Mouse (Mus musculus) skeletal muscle tissue, adult 2 months (tissue): ENCODE measurements around the gene Gm20605.

Experiments
- DNase-seq: peaks from one replicate; pipeline ENCODE4 v3.0.0-alpha.2; 2012; ENCODE audit warnings: low read depth, low spot score

Gene Gm20605

GRCm38 (mm10) chr5:137628498-137629305 is at the start of gene Gm20605, which contains the start of the genes Fbxo24 and Lrch4:
Gene Gm20605, plus strand, starts transcription at chr5:137629175.
Gene Fbxo24, minus strand, starts transcription at chr5:137629002.
Gene Lrch4, plus strand, starts transcription at chr5:137629121.
- peak; percentile 99 for DNase-seq

GRCm38 (mm10) chr5:137580246-137580645 is 48.7 kb upstream of the Gm20605 start:
- DNase-seq = no peak

- DNase-seq = no peak
Measured at GRCm38 (mm10) chr5:137582702-137583101, 46.3 kb upstream of the Gm20605 start.

GRCm38 (mm10) chr5:137583670-137584169 is 45.3 kb upstream of the Gm20605 start:
- no peak for DNase-seq

DNA sequence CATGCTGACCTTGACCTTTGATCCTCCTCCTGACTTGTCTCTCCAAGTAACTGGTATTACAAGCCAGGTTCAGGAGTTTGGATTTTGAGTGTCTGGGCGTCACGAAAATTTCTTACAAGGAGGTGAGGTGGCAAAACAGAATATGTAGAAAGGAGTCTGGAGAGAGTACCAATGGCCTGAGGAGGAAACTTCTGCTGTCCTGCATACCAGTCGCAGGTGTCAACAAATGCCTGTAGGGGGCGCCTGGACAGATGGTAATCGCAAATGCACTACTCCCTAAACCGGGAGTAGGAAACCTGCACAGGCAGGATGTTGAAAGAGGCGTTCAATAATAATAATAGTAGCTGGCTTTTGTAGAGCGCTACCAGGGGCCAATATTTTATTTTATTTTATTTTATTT is 44.0 kb upstream of the Gm20605 start:
- no peak for DNase-seq

GRCm38 (mm10) chr5:137590507-137590906 is 38.5 kb upstream of the Gm20605 start:
- no peak for DNase-seq

GRCm38 (mm10) chr5:137595921-137596320 is 33.1 kb upstream of the Gm20605 start:
- no peak for DNase-seq

GRCm38 (mm10) chr5:137596601-137597261 is 32.2 kb upstream of the Gm20605 start:
- peak; percentile 39 for DNase-seq

DNA sequence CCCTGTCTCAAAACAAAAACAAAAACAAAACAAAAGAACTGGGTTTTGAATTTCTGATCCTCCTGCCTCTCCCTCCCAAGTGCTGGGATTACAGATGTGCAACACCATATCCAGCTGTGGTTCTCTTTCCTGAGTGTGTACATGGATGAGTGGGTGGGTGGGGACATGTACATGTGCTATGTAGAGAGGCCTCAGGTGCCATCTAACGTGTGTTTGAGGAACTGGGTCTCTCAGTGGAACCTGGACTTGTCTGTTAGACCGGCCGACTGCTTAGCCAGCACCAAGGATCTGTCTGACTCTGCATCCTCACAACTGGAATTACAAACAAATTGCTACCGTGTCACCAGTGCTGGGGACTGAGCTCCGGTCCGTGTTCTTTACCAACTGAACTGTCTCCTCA is 31.4 kb upstream of the Gm20605 start:
- no peak for DNase-seq

GRCm38 (mm10) chr5:137598100-137598826 is 30.7 kb upstream of the Gm20605 start:
- no peak for DNase-seq

GRCm38 (mm10) chr5:137599600-137599999 is 29.4 kb upstream of the Gm20605 start:
- no peak for DNase-seq

GRCm38 (mm10) chr5:137600281-137600618 is 28.7 kb upstream of the Gm20605 start:
- DNase-seq = no peak

GRCm38 (mm10) chr5:137600619-137601364 is 28.2 kb upstream of the Gm20605 start, which contains the start of gene Mospd3:
Gene Mospd3, minus strand, starts transcription at chr5:137601058.
- DNase-seq = peak; percentile 97

DNA sequence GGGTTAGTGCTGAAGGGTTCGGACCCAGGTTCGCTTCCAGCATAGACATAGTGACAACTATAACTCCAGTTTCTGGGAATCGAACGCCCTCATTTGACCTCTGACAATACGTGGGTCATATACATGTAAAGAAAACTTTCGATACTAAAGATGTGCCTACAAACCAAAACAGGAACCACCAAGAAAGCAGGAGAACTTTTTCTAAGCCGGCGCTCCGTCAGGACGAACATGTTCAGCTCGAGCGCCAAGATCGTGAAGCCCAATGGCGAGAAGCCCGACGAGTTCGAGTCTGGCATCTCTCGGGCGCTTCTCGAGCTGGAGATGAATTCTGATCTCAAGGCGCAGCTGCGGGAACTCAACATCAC is 27.6 kb upstream of the Gm20605 start:
- peak; percentile 27 for DNase-seq

DNA sequence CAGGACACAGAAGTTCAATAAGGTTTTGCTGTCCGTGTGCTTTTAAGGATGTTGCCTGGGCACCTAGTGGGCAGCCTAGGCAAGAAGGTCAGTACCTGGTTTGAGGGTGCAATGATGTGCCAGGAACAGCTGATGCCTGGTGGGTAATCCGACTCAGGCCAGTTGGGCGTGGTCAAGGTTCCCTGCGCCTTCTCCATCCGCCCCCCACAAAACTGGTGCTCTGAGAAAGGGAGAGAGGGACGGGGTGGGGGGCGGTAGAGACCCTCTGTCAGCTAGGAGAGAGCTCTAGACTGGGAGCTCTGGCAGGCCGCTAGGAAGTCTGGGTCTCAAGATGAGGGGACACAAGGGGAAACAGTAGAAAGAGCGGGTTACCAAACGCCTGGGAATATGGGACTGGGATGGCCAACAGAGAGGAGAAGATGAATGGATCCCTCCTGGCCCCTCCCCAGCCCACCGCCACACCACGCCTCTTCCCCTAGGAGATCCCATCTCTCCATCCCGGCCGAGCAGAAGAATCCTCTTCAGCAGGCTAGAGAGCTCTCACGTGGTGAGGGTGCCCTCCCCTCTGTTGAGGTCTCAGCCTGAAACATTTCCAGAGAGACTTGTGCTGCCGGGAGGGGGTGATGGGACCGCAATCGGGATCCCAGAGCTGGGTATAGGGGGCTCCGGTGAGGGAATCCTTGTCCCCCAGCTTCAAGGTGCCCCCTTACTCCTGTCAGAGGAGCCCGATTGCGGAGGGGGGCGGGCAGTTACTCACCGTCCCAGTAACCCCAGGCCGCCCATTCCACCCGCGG is 20.9 kb upstream of the Gm20605 start:
- no peak for DNase-seq

- DNase-seq = no peak
Measured at GRCm38 (mm10) chr5:137608654-137609190, 20.3 kb upstream of the Gm20605 start.

- DNase-seq = no peak
Measured at GRCm38 (mm10) chr5:137609292-137609691, 19.7 kb upstream of the Gm20605 start.

- DNase-seq = no peak
Measured at GRCm38 (mm10) chr5:137610056-137610455, 18.9 kb upstream of the Gm20605 start.

GRCm38 (mm10) chr5:137610548-137611244 is 18.3 kb upstream of the Gm20605 start:
- peak; percentile 86 for DNase-seq

GRCm38 (mm10) chr5:137611245-137611602 is 17.8 kb upstream of the Gm20605 start:
- peak; percentile 71 for DNase-seq
